Mouse (Mus musculus): ENCODE measurements at regions not wholly inside any gene's neighbourhood (a gene's known extent, or its start where the extent isn't known, plus 50 kb on each side); places are given as distances from the start of the nearest gene placed in this dataset.

DNA sequence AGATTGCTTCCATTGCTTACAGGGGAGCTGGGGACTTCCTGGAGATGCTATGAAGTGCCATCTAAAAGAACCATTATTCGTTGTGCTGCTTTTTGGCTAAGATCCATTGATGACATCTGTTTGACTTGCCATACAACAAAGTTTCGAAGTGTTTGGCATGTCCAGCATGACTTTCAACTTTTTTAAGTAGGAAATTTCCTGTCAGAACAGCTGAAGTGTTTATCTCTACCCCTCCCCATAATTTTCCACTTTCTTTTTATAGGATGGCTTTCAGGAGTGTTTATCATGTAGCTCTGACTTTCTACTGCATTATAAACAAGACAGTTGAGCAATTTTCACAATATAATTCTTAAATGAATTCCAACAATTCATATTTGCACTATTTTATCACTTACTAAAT, 253.1 kb upstream of the Pbx1 start:
- TF ChIP-seq POLR2A (IDR thresholded peaks at IDR 0.05; ENCODE audit: insufficient read depth, low read depth, low read length) (no peak), CTCF (IDR thresholded peaks at IDR 0.05) (no peak), EP300 (IDR thresholded peaks at IDR 0.05; ENCODE audit: insufficient read depth, low read depth, low read length) (no peak)
